10 mouse cellular contexts compared by ENCODE assay signal in genomic region chr16:50118150-50118549, GRCm38 (mm10).
A peak's percentile ranks its signal among the peaks of the same experiment; 100 is the strongest.
DNase-seq lines count a peak whose midpoint lies in the region; ATAC-seq and TF ChIP-seq lines count a peak whose summit lies in the region.
"Had no signal": no experiment of that assay in that cellular context is flagged by ENCODE, and none has a peak within 500 bp of the region (broad histone marks: within the 10 kb centered on the region; RNA-seq: fewer than 3 reads in every experiment).

No protein-coding gene starts in this region.

- H3K4me2 ChIP-seq in lung, postnatal 0 days (replicated peaks; ENCODE audit: low read depth, low read length): no peak overlapping the region
- no peak overlapping the region for H3K4me2 ChIP-seq in liver, embryonic 14.5 days (ENCODE audit: low read depth)
- no peak overlapping the region for H3K4me2 ChIP-seq in forebrain, embryonic 12.5 days
- H3K4me2 ChIP-seq: heart, embryonic 13.5 days had no signal

- peak; percentile 22 for DNase-seq in adrenal gland, postnatal 10 days
- DNase-seq in adrenal gland, postnatal 14 days: no peak
- DNase-seq in lung, postnatal 0 days (ENCODE audit: low spot score): no peak
- no peak for DNase-seq in lung, postnatal 14 days
- DNase-seq in liver, embryonic 14.5 days (ENCODE audit: low read depth in 3 of 3, low spot score in 3 of 3): no peak
- peak; percentile 56 for DNase-seq in thymus, postnatal 14 days
- DNase-seq: embryo, embryonic 11 days had no signal

- no peak for TF ChIP-seq EP300 in lung, postnatal 0 days (IDR thresholded peaks at IDR 0.05)
- TF ChIP-seq EP300 in liver, embryonic 14.5 days (IDR thresholded peaks at IDR 0.05; ENCODE audit: low read depth): no peak

- no peaks in the 10 kb centered on the region for H3K27me3 ChIP-seq in lung, postnatal 0 days (replicated peaks; ENCODE audit: insufficient read depth, low read length)
- no peaks in the 10 kb centered on the region for H3K27me3 ChIP-seq in liver, embryonic 14.5 days (ENCODE audit: control insufficient read depth, insufficient read depth, low read length)
- no peaks in the 10 kb centered on the region for H3K27me3 ChIP-seq in forebrain, embryonic 12.5 days
- H3K27me3 ChIP-seq: heart, embryonic 13.5 days had no signal

- ATAC-seq in lung, postnatal 0 days: no peak
- no peak for ATAC-seq in liver, embryonic 14.5 days (ENCODE audit: insufficient read depth)
- no peak for ATAC-seq in erythroid progenitor cell, adult 5-6 weeks (replicated peaks; ENCODE audit: low FRiP score, poor library complexity, severe bottlenecking)
- no peak for ATAC-seq in forebrain, embryonic 12.5 days (ENCODE audit: low FRiP score)

- 0 out of 2 replicates have a peak, but pooled peaks have one; percentile 10 for TF ChIP-seq CTCF in lung, postnatal 0 days (IDR thresholded peaks at IDR 0.05)
- peak; percentile 68 for TF ChIP-seq CTCF in liver, embryonic 14.5 days (IDR thresholded peaks at IDR 0.05; ENCODE audit: low read depth)

- 96% methylated on average over 7 of the region's 7 CpGs for WGBS in lung, postnatal 0 days
- WGBS in liver, embryonic 14.5 days (ENCODE audit: insufficient replicate concordance): 81% methylated on average over 7 of the region's 7 CpGs
- 93% methylated on average over 7 of the region's 7 CpGs for WGBS in forebrain, embryonic 12.5 days

- no peak overlapping the region for H3K9ac ChIP-seq in lung, postnatal 0 days (replicated peaks; ENCODE audit: low read depth)
- H3K9ac ChIP-seq in liver, embryonic 14.5 days (replicated peaks): no peak overlapping the region
- H3K9ac ChIP-seq in forebrain, embryonic 12.5 days: no peak overlapping the region
- H3K9ac ChIP-seq: heart, embryonic 13.5 days had no signal

- H3K4me1 ChIP-seq in lung, postnatal 0 days (ENCODE audit: insufficient read depth, low read depth, low read length): no peaks in the 10 kb centered on the region
- H3K4me1 ChIP-seq in liver, embryonic 14.5 days (replicated peaks; ENCODE audit: control insufficient read depth in 2 of 2, insufficient read depth in 2 of 2, low read length in 1 of 2): no peaks in the 10 kb centered on the region
- no peaks in the 10 kb centered on the region for H3K4me1 ChIP-seq in forebrain, embryonic 12.5 days
- H3K4me1 ChIP-seq: heart, embryonic 13.5 days had no signal

- no peak overlapping the region for H3K27ac ChIP-seq in lung, postnatal 0 days (ENCODE audit: low read length)
- no peak overlapping the region for H3K27ac ChIP-seq in liver, embryonic 14.5 days
- H3K27ac ChIP-seq in forebrain, embryonic 12.5 days: no peak overlapping the region
- H3K27ac ChIP-seq: heart, embryonic 13.5 days had no signal

- no peaks in the 10 kb centered on the region for H3K9me3 ChIP-seq in lung, postnatal 0 days (ENCODE audit: low read length)
- H3K9me3 ChIP-seq in liver, embryonic 14.5 days (ENCODE audit: control insufficient read depth, low read length): no peaks in the 10 kb centered on the region
- no peaks in the 10 kb centered on the region for H3K9me3 ChIP-seq in forebrain, embryonic 12.5 days
- H3K9me3 ChIP-seq: heart, embryonic 13.5 days had no signal

- H3K36me3 ChIP-seq in lung, postnatal 0 days (ENCODE audit: insufficient read depth, low read length): no peaks in the 10 kb centered on the region
- H3K36me3 ChIP-seq in liver, embryonic 14.5 days (replicated peaks; ENCODE audit: control insufficient read depth, insufficient read depth, low read depth): no peaks in the 10 kb centered on the region
- no peaks in the 10 kb centered on the region for H3K36me3 ChIP-seq in forebrain, embryonic 12.5 days (replicated peaks)
- H3K36me3 ChIP-seq: heart, embryonic 13.5 days had no signal

- H3K4me3 ChIP-seq in lung, postnatal 0 days (ENCODE audit: low read depth, low read length): no peak overlapping the region
- H3K4me3 ChIP-seq in liver, embryonic 14.5 days (ENCODE audit: insufficient read depth in 1 of 2, low read depth in 2 of 2, low read length in 2 of 2): no peak overlapping the region
- no peak overlapping the region for H3K4me3 ChIP-seq in forebrain, embryonic 12.5 days (replicated peaks)
- H3K4me3 ChIP-seq: heart, embryonic 13.5 days had no signal

Comparison
In these comparisons a context has a peak if more than half of its experiments do, and no peak if none do; other contexts are left out.
1. DNase-seq: peak in adrenal gland, postnatal 10 days (single experiment) and thymus, postnatal 14 days (single experiment); none in adrenal gland, postnatal 14 days (single experiment), lung, postnatal 0 days (single experiment), lung, postnatal 14 days (single experiment) and liver, embryonic 14.5 days (0 of 3).